Mouse (Mus musculus): ENCODE results near the gene Cyb5d1.

- TF ChIP-seq CTCF (IDR thresholded peaks at IDR 0.05): no peak
- no peak for TF ChIP-seq EP300 (IDR thresholded peaks at IDR 0.05; ENCODE audit: insufficient read depth, low read depth, low read length)
Measured at GRCm38 (mm10) chr11:69428751-69429150, 33.3 kb upstream of the Cyb5d1 start.

Data from heart, adult 2 months (tissue).